Mouse (Mus musculus) frontal cortex, adult 2 months (tissue): ENCODE measurements around the gene Xpnpep3. TPM values are rescaled to one million over a fixed set of nuclear protein-coding genes. Genes with fewer than 3 reads are reported as not detected.
"Not testable (repeated sequence)": the region's sequence is repeated elsewhere in the genome, so short reads cannot be mapped to it uniquely, and the experiment has no call there.

Source experiments
- DNase-seq, 2 experiments: peaks; one replicate each; pipeline ENCODE4 v3.0.0; 2022; ENCODE audit warnings: low spot score in 1 of 2; ENCODE audit errors: extremely low spot score in 1 of 2
- polyA plus RNA-seq: library from polyadenylated mRNA; depleted of rRNA; stranded (reverse); fragments of >200 nt; gene quantifications from 2 replicates; pipeline ENCODE4 v1.2.3, GENCODE M21; 2012; rRNA removed

Xpnpep3 gene
- polyA plus RNA-seq, 1 experiment, result 10.1 TPM

GRCm38 (mm10) chr15:81476597-81476996 is 76.7 kb downstream of the Xpnpep3 start:
- no peak for DNase-seq

DNA sequence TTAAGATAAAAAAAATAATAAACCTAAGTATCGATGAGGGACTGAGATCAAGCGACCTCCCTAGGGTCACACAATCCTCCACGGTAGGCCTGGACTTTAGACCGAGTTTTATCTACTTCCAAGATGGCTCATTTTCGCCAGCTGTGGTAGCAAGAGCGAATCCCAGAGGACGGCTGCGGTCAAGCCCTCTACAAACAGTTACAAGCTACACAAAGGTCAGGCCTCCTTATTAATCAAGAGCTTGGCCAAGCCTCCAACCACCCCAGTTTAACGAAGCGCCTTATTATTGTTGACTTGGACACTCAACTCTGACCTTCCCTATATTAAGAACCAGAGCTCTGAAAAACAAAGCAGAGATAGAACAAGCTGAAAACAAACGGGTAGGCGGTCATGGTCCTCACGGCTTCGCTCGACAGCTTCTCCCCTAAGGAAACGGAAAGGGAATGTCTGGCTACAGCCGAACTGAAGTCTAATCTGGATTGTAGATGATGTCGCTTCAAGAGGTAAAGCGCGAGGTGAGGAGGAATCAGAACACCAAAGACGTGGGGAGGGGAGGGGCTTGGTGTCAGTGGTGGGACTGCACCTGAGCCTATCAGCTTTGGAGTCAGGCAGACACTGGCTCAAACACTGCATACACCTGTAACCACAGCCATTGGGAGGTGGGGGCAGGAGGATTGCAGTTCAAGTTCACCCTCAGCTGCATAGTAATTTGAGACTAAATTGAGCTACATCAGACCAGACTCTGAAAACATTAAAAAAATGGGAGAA is 79.7 kb downstream of the Xpnpep3 start:
- DNase-seq, result no peak

DNA sequence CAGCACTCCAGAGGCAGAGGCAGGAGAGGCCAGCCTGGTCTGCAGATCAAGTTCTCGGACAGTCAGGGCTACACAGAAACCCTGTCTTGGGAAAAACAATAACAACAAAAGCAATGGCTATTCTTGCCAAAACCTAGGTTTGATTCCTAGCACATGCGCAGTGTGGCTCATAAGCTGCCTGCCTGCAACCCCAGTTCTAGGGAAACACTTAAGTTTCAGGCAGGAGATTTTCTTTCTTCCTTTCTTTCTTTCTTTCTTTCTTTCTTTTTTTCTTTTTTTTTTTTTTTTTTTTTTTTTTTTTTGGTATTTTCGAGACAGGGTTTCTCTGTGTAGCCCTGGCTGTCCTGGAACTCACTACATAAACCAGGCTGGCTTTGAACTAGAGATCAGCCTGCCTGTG is 80.3 kb downstream of the Xpnpep3 start:
- not testable (repeated sequence) for DNase-seq

- DNase-seq, result peak in 1 of 2 experiments; percentile 48
Measured at GRCm38 (mm10) chr15:81480977-81481379, 81.0 kb downstream of the Xpnpep3 start.

GRCm38 (mm10) chr15:81482966-81483365 is 83.0 kb downstream of the Xpnpep3 start:
- DNase-seq, result no peak

GRCm38 (mm10) chr15:81483691-81484090 is 83.8 kb downstream of the Xpnpep3 start:
- DNase-seq, result no peak

DNA sequence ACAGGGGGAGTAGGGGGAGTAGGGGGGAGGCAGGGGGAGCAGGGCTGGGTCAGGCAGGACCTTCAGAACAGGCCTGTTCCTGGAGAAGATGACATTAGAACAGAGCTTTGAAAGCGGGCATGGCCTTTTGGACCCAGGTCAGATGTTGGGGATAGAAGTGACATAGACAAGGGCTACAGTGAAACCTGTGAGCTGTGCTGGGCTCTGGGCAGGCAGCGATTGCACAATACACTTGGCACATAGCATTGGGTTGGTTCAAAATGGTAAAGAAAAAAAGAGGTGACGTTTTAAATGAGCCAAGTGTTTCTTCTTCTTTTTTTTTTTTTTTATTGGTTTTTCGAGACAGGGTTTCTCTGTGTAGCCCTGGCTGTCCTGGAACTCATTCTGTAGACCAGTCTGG is 85.5 kb downstream of the Xpnpep3 start:
- DNase-seq, result no peak

GRCm38 (mm10) chr15:81503466-81503865 is 103.5 kb downstream of the Xpnpep3 start:
- no peak for DNase-seq

DNA sequence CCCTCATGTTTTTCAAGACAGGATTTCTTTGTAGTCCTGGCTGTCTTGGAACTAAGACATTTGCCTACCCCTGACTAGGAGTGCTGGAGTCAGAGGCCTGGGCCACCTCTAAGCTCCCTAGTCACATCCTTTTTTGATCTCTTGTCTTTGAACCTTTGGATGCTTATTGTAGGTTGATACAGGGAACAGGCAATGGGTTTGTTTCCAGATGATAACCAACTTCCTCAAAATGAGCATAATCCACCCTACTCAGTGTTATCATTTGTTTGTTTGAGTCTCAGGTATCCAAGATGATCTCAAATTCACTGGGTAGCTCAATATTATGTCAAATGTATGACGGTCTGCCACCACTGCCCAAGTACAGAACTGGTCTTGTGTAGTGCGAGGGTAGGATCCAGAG is 104.1 kb downstream of the Xpnpep3 start:
- no peak for DNase-seq

Other genes with a start within 250 kb of the Xpnpep3 start
- 41.8 and 42.0 TPM in 2 replicates for gene Mrtfa, start 209.4 kb upstream of the Xpnpep3 start, polyA plus RNA-seq
- 17.4 and 20.1 TPM in 2 replicates for gene Mchr1, start 164.6 kb upstream of the Xpnpep3 start, polyA plus RNA-seq
- gene Slc25a17, start 39.3 kb upstream of the Xpnpep3 start, polyA plus RNA-seq, result 46.3 and 53.3 TPM in 2 replicates
- 98.0 and 118 TPM in 2 replicates for gene St13, start 61 bp upstream of the Xpnpep3 start, polyA plus RNA-seq
- gene Dnajb7, start 8.2 kb downstream of the Xpnpep3 start, polyA plus RNA-seq, result 0.10 TPM in 1 of 2 replicates, not detected in the other
- 182 and 193 TPM in 2 replicates for gene Rbx1, start 66.2 kb downstream of the Xpnpep3 start, polyA plus RNA-seq
- 33.5 and 35.3 TPM in 2 replicates for gene Ep300, start 185.2 kb downstream of the Xpnpep3 start, polyA plus RNA-seq